Mouse (Mus musculus): ENCODE measurements around the gene Ccdc40.
"Not testable (repeated sequence)": the region's sequence is repeated elsewhere in the genome, so short reads cannot be mapped to it uniquely, and the experiment has no call there.

Ccdc40 gene

DNA sequence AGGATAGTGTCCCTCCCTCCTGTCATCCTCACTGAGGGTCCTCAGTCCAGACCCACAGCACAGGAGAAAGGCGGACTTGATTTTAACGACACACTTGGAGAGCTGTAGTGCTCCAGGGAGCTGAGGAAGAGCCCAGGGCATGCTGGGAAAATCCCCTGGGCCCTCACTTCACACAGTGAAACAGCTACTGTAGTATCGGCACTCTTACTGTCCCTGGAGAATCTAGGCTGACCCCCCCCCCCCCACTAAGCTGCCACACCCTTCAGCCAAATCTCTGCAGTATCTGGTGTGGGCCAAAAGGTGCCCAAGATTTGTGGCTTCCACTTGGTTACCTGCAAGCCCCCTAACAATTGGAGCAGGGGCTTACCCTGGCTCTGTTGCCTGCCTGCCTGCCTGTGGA, 8.6 kb downstream of the Ccdc40 start:
- no peak for DNase-seq (ENCODE audit: low spot score)

DNA sequence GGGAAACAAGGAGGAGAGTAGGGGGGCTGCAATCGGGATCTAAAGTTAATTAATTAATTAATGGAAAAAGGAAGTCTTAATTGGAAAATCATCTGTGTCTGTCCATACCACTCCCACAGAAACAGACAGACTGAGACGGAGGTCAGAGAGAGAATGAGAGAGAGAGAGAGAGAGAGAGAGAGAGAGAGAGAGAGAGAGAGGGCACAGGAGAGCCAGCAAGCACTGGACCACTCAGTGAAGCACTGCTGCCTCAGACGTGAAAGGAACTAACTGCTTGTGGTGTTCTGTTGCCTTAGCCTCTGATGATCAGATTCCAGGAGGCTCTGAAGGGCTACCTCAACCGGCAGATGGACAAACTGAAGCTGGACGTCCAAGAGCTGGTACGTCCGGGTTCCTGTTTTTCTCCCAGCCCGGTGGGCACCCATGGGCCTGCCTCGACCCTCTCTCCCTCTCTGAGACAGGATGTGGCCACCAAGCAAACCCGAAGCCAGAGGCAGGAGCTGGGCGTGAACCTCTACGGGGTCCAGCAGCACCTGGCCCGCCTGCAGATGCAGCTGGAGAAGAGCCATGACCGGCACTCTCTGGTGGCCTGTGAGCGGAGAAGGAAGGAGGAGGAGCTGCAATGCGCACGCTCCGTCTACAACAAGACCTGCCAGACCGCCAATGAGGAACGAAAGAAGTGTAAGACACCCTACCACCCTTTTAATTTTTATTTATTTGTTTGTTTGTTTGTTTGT, 9.4 kb downstream of the Ccdc40 start:
- peak; percentile 59 for DNase-seq (ENCODE audit: low spot score)

DNA sequence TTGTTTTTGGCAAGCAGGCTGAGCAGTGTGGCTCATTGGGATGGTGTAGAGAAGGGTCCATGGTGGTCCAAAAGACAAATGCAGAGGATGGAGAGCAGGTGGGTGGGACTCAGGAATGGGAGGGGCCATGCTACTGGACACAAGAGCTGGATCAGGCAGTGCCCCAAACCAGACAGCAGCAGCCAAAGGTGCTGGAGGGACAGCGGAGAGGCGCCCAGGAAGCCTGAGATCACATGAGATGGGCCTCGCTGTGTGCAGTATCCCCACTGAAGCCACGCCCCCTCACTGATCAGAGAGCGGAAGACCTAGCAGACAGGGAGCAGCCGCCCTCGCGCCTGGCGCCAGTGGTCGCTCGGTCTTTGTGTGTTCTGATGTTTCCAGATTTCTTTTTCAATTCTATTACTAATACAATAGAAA, 9.9 kb downstream of the Ccdc40 start:
- peak; percentile 87 for DNase-seq (ENCODE audit: low spot score)

DNA sequence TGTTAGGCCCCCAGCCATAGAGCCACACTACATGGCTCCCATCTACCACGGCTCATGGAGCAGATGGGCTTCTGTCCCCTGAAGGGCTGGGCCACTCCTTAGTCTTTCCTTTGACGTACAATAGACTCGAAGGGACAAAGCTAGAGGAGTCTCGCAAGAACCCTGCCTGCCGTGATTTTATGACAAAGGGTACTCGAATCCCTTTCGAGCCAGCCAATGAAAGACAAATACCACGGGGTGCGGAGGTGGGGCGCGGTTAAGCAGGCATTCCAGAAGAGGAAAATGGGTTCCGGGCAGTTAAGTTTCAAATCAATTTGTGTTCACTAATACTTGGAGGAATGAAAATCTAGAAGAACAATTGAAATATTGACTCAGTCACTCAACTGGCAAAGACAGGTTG, 11.1 kb downstream of the Ccdc40 start:
- no peak for DNase-seq (ENCODE audit: low spot score)

DNA sequence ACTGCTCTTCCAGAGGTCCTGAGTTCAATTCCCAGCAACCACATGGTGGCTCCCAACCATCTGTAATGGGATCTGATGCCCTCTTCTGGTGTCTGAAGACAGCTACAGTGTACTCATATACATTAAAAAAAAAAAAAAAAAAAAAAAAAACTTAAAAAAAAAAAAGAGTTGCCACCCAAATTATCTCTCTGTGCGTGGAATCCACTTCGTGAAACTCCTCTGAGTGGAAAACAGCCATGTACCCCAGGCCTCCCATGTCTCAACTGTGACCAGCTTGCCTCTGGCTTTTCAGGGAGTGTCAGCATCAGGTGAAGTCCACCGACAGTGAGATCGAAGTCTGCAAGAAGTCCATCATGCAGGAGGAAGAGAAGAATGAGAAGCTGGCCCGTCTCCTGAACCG, 17.2 kb downstream of the Ccdc40 start:
- DNase-seq (ENCODE audit: low spot score), result not testable (repeated sequence)

DNA sequence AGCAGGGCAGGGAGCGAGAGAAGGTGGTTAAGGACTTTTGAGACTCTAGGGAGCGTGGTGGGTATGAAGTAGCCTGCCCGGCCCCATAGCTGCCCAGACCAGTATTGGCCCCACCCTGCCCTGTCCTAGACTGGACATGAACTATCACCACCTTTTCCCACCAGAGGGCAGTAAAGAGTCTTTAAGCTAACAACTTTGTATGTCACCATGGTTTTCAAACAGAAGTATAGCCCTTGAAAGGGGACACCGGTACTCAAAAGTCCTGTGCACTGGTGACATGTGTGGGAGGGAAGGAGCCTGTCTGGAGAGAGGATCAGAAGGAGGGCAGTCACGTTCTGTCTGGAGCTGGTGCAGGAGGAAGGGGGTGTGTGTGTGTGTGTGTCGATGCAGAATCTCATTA, 20.6 kb downstream of the Ccdc40 start:
- DNase-seq (ENCODE audit: low spot score), result peak; percentile 89

DNA sequence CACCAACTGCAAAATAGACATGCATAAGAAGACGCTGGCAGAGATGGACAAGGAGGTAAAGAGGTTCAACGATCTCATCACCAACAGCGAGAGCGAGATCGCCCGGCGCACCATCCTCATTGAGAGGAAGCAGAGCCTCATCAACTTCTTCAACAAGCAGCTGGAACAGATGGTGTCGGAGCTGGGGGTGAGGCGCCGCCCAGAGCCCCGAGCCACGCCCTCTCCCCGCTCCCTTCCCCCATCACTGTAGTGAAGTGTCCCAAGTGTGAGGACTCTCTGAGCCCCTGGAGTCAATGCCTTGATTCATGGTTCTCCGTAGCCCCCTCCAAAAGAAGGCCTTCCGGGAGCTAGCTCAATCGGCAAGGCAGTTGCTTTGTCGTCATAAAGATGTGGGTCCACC, 22.6 kb downstream of the Ccdc40 start:
- peak; percentile 31 for DNase-seq (ENCODE audit: low spot score)

DNA sequence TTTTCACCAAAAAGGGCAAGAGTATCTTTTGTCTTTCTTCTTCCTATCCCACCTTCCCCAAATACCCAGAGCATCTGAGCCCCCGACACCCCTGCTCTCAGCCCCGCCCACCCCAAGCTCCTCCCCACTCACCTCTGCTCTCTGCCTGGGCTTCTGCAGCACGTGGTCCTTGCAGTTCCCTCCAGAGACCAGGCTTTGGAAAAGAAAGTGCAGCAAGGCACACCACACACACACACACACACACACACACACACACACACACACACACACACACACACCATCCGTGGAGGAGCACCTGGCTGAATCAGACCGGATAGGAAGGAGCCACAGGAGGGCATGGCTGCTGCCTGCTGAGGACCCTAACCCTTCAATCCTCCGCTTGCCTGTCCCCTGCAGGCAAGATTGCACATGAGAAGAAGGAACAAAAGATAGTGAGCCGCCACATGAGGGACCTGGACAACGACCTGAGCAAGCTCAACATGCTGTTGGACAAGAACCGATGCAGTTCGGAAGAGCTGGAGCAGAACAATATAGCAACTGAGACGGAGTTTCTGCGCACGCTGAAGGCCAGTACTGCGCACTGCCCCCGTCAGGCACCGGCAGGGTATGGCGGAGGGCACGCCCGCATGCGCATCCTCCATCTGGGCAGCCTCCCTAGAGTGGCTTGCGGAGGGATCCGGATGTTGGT, 24.6 kb downstream of the Ccdc40 start:
- peak; percentile 87 for DNase-seq (ENCODE audit: low spot score)

DNA sequence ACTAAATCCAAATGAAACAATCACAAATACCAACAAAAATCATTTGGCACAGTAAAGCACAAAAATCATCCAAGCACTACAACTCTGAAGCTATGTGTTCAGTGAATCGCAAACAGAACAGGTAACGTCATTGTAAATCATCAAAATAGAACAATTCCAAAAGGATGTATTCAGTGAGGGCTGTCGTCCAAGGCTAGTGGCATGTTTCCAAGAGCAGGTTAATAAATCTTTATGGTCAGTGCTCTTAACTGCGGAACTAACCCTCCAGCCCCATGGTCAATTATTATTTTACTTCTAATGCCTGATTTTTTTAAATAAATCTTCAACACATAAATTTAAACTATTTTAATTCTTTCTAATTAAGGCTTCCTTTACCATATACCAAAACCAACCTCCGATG, 28.2 kb downstream of the Ccdc40 start:
- DNase-seq (ENCODE audit: low spot score), result not testable (repeated sequence)

DNA sequence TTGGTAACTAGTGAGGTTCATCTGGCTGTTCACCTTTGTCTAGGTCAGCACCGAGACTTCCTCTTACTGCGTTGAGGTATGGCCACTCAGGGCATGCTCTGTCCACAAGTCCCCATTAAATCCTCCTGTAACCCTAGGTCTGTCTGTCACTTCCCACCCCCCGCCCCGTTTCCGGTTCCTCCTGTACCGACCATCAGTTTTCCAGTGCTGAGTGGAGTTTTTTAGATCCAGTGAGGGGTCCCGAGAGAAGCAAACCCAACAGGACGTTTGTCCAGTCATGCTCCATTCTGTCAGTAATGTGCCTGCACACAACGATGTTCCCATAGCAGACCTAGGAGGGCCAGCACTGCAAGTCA, 29.8 kb downstream of the Ccdc40 start:
- no peak for DNase-seq (ENCODE audit: low spot score)

DNA sequence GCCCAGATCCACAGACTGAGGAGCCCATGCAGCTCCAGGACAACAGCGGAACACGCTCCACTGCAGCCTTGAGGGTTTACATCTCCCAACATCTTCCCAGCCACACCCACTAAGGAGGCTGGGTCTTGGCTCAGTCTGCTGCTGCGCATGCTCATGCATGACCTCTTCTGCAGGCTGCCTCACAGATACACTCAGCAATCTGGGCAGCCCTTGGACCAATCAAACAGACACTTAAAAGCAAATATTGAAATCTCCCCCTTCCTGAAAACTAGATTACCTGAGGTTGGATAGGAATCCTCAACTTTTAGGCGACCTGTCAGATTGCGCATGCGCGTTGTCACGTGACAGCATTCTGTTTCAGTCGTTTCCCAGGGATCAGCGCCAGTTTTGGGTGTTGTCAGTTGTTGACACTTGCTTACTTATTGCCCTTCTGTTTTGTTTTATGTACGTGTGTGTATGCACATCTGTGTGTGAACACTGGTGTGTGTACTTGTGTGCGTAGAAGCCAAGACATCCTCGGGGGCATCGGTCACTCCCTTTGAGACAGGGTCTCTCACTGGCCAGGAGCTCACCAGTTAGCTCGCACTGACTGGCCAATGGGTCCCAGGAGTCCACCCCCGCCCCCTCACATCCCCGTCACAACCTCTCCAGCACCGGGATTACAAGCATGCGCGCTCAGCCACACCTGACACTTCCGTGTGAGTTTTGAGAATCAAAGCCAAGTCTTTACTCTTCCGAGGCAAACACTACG, 30.4 kb downstream of the Ccdc40 start:
- peak; percentile 63 for DNase-seq (ENCODE audit: low spot score)

DNA sequence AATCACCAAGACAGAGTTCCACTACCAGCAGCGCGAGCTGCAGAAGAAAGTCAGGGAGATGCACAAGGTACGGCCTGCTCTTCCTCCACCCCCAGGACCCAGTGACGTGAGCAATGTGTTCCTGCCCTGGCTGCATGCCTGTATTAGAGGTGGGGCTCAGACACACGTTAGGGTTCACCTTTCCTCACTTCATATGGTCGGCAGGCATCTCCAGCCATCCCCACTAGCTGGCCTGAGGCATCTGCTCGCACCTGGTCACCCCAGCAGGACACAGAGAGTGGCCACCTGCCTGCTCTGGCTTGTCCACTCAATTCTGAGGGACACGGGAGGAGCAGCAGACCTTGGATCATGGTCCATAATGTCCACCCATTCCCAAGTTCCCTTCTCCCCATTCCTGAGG, 31.6 kb downstream of the Ccdc40 start:
- DNase-seq (ENCODE audit: low spot score), result no peak

DNA sequence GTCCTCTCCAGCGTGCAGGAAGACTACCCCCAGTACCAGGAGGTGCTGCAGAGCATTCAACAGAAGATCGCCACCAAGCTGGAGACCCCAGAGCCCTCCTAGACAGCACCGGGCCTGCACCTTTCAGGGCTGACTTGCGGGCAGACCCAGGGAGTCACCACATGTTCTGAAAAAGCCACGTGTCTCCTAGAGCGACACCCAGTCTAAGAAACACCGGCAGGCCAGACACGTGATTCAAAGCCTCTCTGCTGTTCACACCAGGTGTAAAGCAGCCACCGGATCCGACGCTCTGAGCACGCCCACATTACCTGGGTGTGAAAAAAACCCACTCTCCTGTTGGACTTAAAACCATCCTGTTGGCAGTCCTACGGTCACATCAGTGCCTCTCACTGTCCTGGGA, 36.0 kb downstream of the Ccdc40 start:
- no peak for DNase-seq (ENCODE audit: low spot score)

DNA sequence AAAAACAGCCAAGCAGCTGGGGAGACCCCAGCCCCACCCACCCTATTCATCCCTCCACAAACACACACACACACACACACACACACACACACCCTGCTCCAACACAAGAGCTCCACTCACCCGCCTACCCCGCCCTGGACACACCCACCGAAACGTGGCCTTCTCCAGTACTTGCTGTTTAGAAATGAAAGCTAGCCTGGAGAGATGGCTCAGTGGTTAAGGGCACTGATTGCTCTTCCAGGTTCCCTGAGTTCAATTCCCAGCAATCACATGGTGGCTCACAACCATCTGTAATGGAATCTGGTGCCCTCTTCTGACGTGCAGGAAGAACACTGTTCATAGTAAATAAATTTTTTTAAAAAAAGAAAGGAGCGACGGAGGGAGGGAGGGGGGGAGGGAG, 37.4 kb downstream of the Ccdc40 start:
- no peak for DNase-seq (ENCODE audit: low spot score)

DNA sequence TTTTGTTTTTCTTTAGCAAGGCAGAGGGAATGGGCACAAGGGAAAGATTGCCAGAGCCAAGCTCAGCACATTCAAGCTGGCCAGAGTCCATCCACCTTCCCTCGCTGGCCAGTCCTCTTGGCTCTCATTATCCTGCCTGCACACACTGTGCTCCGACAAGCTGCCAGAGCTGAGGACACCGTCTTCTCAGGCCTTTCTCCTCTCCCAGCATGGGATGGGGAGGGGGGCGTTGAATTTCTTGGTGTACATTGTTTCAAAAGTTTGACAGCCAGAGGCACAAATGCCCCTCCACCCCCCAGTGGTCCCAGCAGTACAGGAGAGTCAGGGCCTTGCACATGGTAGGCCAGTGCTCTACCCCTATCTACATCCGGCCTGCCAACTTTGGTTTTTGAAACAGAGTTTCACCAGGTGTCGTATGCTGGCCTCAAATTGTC, 38.9 kb downstream of the Ccdc40 start:
- no peak for DNase-seq (ENCODE audit: low spot score)

DNA sequence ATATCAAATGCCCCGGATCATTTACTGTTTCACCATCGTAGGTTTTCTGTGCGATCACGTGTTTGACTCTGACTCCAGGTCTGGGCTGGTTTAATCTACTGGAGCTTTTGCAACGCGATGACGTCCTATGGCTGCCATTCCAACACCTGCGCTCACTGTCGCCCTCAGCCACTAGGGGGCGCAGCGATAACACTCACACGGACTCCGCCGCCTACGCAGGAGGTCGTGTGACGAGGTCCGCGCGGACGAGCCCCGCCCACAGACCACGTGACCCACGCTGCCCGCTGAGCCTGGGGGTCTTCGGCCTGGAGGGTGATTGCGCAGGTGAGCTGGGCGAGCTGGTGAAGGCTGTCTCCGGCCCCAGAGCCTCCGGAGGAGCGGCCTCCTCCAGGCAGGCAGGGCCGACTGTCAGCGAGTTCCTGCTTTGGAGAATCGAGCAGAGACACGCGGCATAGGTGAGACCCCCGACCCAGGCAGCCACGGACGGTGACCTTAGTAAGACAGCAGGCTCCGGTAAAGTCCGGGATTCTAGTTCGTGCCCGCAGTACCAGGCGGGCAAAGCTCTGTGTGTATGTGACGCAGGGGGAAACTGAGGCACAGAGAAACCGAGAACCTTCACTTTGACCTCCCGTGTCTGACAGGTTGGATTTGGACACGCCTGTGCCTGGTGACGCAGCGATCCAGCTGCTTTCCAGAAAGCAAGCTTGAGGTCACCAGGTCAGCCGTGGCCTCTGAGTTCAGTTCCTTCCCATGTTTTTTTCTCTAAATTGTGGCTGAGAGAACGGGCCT, 39.6 kb downstream of the Ccdc40 start, which contains the start of gene Gaa:
Gaa (plus strand) TSS at position 120 of the 789 bp plus-strand sequence.
- peak; percentile 98 for DNase-seq (ENCODE audit: low spot score)

DNA sequence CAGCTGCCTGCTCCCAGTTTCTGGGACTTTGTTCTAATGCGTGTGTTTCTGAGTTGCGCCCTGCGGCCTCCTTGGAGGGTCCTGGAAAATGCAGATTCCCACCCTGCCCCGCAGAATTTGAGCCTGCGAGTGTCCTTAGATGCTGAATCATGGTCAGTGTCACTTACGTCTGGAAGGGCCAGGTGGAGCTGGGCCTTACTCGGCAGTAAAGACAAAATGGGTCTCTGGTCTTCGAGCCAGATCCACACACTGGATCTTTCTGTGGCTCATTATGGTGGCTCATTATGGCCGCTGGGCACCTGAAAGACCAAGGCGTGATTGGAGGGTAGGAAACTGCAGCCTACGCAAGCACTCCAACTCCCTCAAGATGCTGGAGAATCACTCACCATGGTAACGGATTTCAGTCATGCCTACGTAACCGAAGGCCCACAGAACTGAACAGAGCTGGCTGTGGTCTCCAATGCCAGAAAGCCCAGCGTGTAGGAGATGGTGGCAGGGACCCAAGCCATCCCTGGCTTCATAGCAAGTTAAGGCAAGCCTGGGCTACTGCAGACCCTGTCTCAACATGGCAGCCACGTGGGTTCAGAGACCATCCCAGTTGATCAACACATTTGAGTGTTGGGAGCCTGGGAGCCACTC, 40.3 kb downstream of the Ccdc40 start:
- no peak for DNase-seq (ENCODE audit: low spot score)

DNA sequence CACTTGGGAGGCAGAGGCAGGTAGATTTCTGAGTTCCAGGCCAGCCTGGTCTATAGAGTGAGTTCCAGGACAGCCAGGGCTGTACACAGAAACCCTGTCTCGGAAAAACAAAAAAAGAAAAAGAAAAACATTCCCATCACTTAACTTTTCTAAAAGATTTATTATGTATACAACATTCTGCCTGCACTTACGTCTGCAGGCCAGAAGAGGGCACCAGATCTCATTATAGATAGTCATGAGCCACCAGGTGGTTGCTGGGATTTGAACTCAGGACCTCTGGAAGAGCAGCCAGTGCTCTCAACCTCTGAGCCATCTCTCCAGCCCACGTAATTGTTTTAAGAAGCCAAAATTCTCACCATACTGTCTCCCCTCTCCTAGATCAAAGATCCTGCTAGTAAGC, 44.1 kb downstream of the Ccdc40 start:
- not testable (repeated sequence) for DNase-seq (ENCODE audit: low spot score)

DNA sequence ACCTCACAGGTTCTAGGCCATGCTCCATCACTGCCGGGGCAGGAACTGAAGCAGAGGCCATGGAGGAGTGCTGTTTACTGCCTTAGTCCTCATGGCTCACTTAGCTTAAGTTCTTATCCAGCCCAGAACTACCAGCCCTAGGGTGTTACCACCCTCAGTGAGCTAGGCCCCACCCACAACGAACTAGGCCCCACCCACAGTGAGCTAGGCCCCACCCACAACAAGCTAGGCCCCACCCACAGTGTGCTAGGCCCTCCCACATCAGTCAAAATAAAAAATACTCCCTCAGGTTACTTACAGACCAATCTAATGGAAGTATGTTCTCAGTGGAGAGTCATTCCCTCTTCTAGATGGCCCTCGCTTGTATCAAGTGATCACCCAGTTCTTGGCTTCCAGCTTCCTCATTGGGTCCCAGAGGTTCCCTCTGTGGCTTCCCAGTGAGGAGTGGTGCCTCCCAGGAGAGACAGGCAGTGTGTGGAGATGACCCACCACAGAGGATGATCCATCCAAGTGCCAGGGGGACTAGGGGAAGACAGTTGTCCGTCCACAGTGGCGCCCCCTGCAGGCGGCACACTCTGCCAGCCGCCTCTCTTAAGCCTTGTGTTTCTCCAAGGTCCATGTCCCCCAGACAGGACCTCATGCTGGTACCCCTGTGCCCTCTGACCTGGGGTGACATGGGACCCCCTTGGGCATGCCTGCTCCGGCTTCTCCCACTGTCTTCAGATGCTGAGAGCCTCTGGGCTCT, 45.0 kb downstream of the Ccdc40 start:
- no peak for DNase-seq (ENCODE audit: low spot score)

DNA sequence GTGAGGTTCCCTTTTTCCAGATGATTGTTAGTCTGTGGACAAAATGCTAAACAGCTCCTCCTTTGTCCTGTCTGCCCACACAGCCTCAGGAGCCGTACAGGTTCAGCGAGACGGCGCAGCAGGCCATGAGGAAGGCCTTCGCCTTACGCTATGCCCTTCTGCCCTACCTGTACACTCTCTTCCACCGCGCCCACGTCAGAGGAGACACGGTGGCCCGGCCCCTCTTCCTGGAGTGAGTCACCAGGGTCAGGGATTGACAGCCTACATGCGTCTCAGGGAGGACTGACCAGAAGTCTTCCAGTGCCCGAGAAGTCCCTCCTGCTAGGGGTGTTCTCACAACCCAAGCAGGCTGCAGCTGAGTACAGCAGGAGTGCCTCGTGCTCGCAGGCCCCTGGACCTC, 52.7 kb downstream of the Ccdc40 start:
- no peak for DNase-seq (ENCODE audit: low spot score)
